Comparison of ENCODE assay signal across 16 mouse cellular contexts in genomic region chr2:92048034-92048690, GRCm38 (mm10).
"Had no signal": no experiment of that assay in that cellular context is flagged by ENCODE, and none has a peak within 500 bp of the region (broad histone marks: within the 10 kb centered on the region; RNA-seq: fewer than 3 reads in every experiment).

No protein-coding gene starts in this region.

- H3K9ac ChIP-seq: kidney, embryonic 15.5 days; liver, embryonic 13.5 days; neural tube, embryonic 12.5 days; neural tube, embryonic 15.5 days had no signal

- H3K4me1 ChIP-seq: kidney, embryonic 15.5 days; neural tube, embryonic 12.5 days; neural tube, embryonic 15.5 days had no signal

- H3K27ac ChIP-seq: kidney, embryonic 15.5 days; liver, embryonic 13.5 days; neural tube, embryonic 12.5 days; neural tube, embryonic 15.5 days; stomach, postnatal 0 days had no signal

- H3K27me3 ChIP-seq: neural tube, embryonic 12.5 days; neural tube, embryonic 15.5 days had no signal

- H3K4me3 ChIP-seq: kidney, embryonic 15.5 days; liver, embryonic 13.5 days; neural tube, embryonic 12.5 days; neural tube, embryonic 15.5 days had no signal

- DNase-seq: kidney, postnatal 4 days; liver, embryonic 13.5 days; lung, adult 2 months; lung, postnatal 14 days; midbrain, embryonic 14.5 days; right cerebral cortex, adult 18-20 months; right cerebral cortex, postnatal 14 days; right cerebral cortex, postnatal 4 days; thymus, adult 2 months; thymus, postnatal 14 days; thymus, postnatal 4 days had no signal

- H3K9me3 ChIP-seq: kidney, embryonic 15.5 days; liver, embryonic 13.5 days; neural tube, embryonic 12.5 days; neural tube, embryonic 15.5 days had no signal

- H3K4me2 ChIP-seq: kidney, embryonic 15.5 days; liver, embryonic 13.5 days; midbrain, embryonic 11.5 days; neural tube, embryonic 12.5 days; neural tube, embryonic 15.5 days had no signal

- H3K36me3 ChIP-seq: kidney, embryonic 15.5 days; liver, embryonic 13.5 days; neural tube, embryonic 12.5 days; neural tube, embryonic 15.5 days had no signal
